Mouse (Mus musculus): ENCODE data around the gene Col6a5. TPM values are rescaled to one million over a fixed set of nuclear protein-coding genes. Genes with fewer than 3 reads are reported as not detected.
"Not testable (repeated sequence)": the region's sequence is repeated elsewhere in the genome, so short reads cannot be mapped to it uniquely, and the experiment has no call there.

Col6a5 gene
- polyA plus RNA-seq, 1 experiment from 2014 or later: 0.10 TPM

DNA sequence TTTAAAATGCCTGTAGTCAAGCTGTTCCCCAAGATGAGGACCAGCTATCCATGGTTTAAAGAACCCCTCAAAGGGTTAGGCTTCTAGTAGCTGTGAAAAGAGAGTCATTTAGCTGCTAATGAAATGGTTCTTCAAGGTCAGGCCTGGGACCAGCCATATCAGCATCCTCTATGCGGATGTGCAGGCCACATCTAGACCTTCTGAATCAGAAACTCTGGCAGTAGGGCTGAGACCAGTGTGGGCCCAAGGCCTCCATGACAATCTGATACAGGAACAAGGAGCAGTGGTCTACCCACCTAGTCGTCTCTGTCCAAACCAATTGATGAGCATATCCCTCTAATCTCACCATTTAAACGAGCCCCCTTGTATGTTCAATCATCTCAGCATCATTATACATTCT lies 109.4 kb downstream of the Col6a5 start:
- H3K9ac ChIP-seq: no peak overlapping the region
- H3K4me3 ChIP-seq: no peak overlapping the region
- no peaks in the 10 kb centered on the region for H3K9me3 ChIP-seq
- no peaks in the 10 kb centered on the region for H3K27me3 ChIP-seq
- WGBS: 69% methylated on average over 3 of the region's 3 CpGs
- H3K27ac ChIP-seq: no peak overlapping the region
- H3K4me1 ChIP-seq: no peaks in the 10 kb centered on the region
- no peaks in the 10 kb centered on the region for H3K36me3 ChIP-seq
- H3K4me2 ChIP-seq: no peak overlapping the region
- no peak for ATAC-seq (ENCODE audit: insufficient number of reproducible peaks, insufficient read depth, low FRiP score, low TSS enrichment, low read depth)

DNA sequence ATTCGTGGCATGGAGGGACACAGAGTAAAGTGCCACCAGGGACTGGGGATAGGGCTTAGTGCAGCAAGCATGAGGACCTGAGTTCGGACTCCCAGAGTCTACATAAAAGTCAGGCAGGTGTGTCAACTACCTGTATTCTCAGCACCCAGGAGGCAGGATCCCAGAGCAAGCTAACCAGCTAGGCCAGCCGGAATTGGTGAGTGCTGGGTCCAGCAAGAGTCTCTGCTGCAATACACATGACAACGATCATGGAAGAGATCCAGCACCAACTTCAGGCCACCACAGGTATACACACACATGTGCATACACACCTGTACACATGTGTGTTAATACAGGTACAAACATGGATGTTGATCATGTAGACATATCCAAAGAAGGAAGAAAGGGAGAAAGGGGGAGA lies 112.0 kb downstream of the Col6a5 start:
- no peaks in the 10 kb centered on the region for H3K36me3 ChIP-seq
- no peak overlapping the region for H3K9ac ChIP-seq
- no peak for ATAC-seq (ENCODE audit: insufficient number of reproducible peaks, insufficient read depth, low FRiP score, low TSS enrichment, low read depth)
- H3K27me3 ChIP-seq: no peaks in the 10 kb centered on the region
- H3K9me3 ChIP-seq: no peaks in the 10 kb centered on the region
- 78% methylated on average over 4 of the region's 4 CpGs for WGBS
- no peaks in the 10 kb centered on the region for H3K4me1 ChIP-seq
- no peak overlapping the region for H3K27ac ChIP-seq
- H3K4me3 ChIP-seq: no peak overlapping the region
- no peak overlapping the region for H3K4me2 ChIP-seq

DNA sequence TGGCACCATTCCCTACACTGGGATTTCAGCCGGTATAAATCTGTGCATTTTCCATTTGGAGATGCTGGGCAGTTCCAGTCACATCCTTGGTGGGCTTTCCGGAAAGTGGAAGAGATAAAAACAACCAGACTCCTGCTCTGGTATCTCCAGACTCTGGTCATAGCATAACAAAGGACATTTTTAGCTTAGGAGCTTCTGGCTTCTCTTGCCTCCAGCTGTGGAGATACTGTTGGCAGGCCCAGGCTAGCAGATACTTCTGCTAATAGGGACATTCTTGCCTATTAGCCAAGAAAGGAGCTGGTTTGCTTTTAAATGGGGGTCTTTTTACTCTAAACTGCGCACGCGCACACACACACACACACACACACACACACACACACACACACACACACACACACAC lies 113.2 kb downstream of the Col6a5 start:
- Histone ChIP-seq H3K36me3 (no peaks in the 10 kb centered on the region), H3K9me3 (no peaks in the 10 kb centered on the region), H3K4me1 (no peaks in the 10 kb centered on the region), H3K4me3 (no peak overlapping the region), H3K9ac (no peak overlapping the region), H3K4me2 (no peak overlapping the region), H3K27me3 (no peaks in the 10 kb centered on the region), H3K27ac (no peak overlapping the region)
- 94% methylated on average over 5 of the region's 5 CpGs for WGBS
- no peak for ATAC-seq (ENCODE audit: insufficient number of reproducible peaks, insufficient read depth, low FRiP score, low TSS enrichment, low read depth)

GRCm38 (mm10) chr9:105841386-105841785 lies 119.1 kb downstream of the Col6a5 start:
- H3K27ac ChIP-seq; H3K9ac ChIP-seq; H3K4me2 ChIP-seq; H3K36me3 ChIP-seq; H3K4me1 ChIP-seq; H3K4me3 ChIP-seq; ATAC-seq (ENCODE audit: insufficient number of reproducible peaks, insufficient read depth, low FRiP score, low TSS enrichment, low read depth); H3K27me3 ChIP-seq; H3K9me3 ChIP-seq: not testable (repeated sequence)
- WGBS: 51% methylated on average over 5 of the region's 5 CpGs

- no peak overlapping the region for H3K4me3 ChIP-seq
Observed at GRCm38 (mm10) chr9:105839147-105839515, 121.3 kb downstream of the Col6a5 start.

DNA sequence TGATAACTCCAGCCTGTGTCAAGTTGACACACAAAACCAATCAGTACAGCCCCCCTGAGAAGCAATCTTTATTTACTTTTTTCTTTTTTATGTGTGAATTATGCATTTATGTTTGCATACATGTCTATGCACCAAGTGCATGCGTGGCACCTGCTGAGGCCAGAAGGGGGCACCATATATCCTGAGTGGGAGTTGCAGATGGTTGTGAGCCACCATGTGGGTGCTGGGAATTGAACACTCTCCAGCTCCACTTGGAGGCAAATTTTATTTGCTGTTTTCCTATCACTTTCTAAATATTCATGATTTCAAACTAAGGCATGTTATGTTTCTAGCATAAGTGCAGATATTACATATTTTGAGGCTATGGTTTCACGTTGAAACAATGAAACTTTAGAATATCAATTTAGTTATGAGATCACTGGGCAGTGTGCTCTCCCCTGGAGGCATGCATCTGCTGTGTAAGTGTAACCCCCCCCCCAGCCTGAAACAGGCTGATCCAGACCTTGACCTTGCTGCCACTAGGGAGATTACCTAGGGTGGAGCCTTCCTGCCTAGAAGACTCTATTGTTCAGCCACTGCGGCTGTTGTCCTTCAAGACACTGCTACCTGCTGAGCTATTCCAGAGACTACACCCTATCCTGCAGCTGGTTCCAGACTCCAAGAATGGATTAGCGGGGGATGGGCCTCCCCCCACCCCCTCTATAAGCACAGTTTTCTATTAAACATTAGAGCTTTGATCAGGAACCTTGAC lies 121.9 kb downstream of the Col6a5 start:
- Histone ChIP-seq H3K4me2 (no peak overlapping the region), H3K9me3 (no peaks in the 10 kb centered on the region), H3K36me3 (no peaks in the 10 kb centered on the region), H3K27ac (no peak overlapping the region), H3K4me3 (no peak overlapping the region), H3K4me1 (0 out of 2 replicates have a peak, but pooled peaks cover 5% of the 10 kb centered on the region), H3K9ac (no peak overlapping the region), H3K27me3 (no peaks in the 10 kb centered on the region)
- WGBS: 81% methylated on average over 4 of the region's 4 CpGs
- ATAC-seq (ENCODE audit: insufficient number of reproducible peaks, insufficient read depth, low FRiP score, low TSS enrichment, low read depth): no peak

More at GRCm38 (mm10) chr9:105839147-105839515, 121.3 kb downstream of the Col6a5 start:
- no peaks in the 10 kb centered on the region for H3K36me3 ChIP-seq
- H3K9ac ChIP-seq: no peak overlapping the region
- 0 out of 2 replicates have a peak, but pooled peaks cover 5% of the 10 kb centered on the region for H3K4me1 ChIP-seq
- H3K9me3 ChIP-seq: no peaks in the 10 kb centered on the region
- ATAC-seq (ENCODE audit: insufficient number of reproducible peaks, insufficient read depth, low FRiP score, low TSS enrichment, low read depth): no peak
- WGBS: 89% methylated on average over 5 of the region's 5 CpGs
- no peak overlapping the region for H3K4me2 ChIP-seq
- H3K27me3 ChIP-seq: no peaks in the 10 kb centered on the region
- H3K27ac ChIP-seq: no peak overlapping the region

GRCm38 (mm10) chr9:105835587-105835986 lies 124.9 kb downstream of the Col6a5 start:
- H3K9me3 ChIP-seq: no peaks in the 10 kb centered on the region
- no peak overlapping the region for H3K27ac ChIP-seq
- H3K9ac ChIP-seq: no peak overlapping the region
- no peaks in the 10 kb centered on the region for H3K36me3 ChIP-seq
- H3K4me2 ChIP-seq: no peak overlapping the region
- ATAC-seq (ENCODE audit: insufficient number of reproducible peaks, insufficient read depth, low FRiP score, low TSS enrichment, low read depth): no peak
- no peaks in the 10 kb centered on the region for H3K27me3 ChIP-seq
- WGBS: 69% methylated on average over 7 of the region's 7 CpGs
- no peak overlapping the region for H3K4me3 ChIP-seq
- 0 out of 2 replicates have a peak, but pooled peaks cover 5% of the 10 kb centered on the region for H3K4me1 ChIP-seq

GRCm38 (mm10) chr9:105834799-105835198 lies 125.6 kb downstream of the Col6a5 start:
- no peak overlapping the region for H3K4me3 ChIP-seq
- ATAC-seq (ENCODE audit: insufficient number of reproducible peaks, insufficient read depth, low FRiP score, low TSS enrichment, low read depth): no peak
- no peak overlapping the region for H3K9ac ChIP-seq
- H3K27me3 ChIP-seq: no peaks in the 10 kb centered on the region
- 39% methylated on average over 4 of the region's 4 CpGs for WGBS
- H3K4me1 ChIP-seq: 0 out of 2 replicates have a peak, but pooled peaks cover 5% of the 10 kb centered on the region
- H3K27ac ChIP-seq: no peak overlapping the region
- H3K36me3 ChIP-seq: no peaks in the 10 kb centered on the region
- no peak overlapping the region for H3K4me2 ChIP-seq
- H3K9me3 ChIP-seq: no peaks in the 10 kb centered on the region

DNA sequence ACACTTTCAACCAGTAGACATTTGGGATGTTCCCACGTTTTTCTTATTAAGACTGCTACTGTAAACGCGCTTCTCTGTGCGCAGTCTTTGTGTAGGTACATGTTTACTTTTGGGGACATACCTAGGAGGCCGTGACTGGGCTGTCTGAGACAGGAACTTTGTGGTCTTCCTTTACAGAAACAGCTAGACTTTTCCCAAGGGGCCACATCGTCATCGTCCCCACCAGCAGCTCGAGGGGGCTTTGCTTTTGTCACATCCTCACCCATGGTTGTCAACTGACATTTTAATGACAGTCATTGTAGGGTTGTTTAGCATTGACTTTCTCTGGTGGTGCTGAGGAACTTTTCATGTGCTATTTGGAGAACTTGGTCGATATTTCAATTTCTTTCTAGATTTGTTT lies 129.2 kb downstream of the Col6a5 start:
- Histone ChIP-seq H3K27me3 (peaks cover 11% of the 10 kb centered on the region), H3K9ac (no peak overlapping the region), H3K4me2 (no peak overlapping the region), H3K36me3 (no peaks in the 10 kb centered on the region), H3K9me3 (no peaks in the 10 kb centered on the region), H3K27ac (no peak overlapping the region), H3K4me3 (no peak overlapping the region), H3K4me1 (peaks cover 17% of the 10 kb centered on the region)
- WGBS: 87% methylated on average over 9 of the region's 9 CpGs
- no peak for ATAC-seq (ENCODE audit: insufficient number of reproducible peaks, insufficient read depth, low FRiP score, low TSS enrichment, low read depth)

- Histone ChIP-seq H3K9me3 (no peaks in the 10 kb centered on the region), H3K4me3 (peak within 1 kb of the TSS; percentile 26), H3K27me3 (peaks cover 11% of the 10 kb centered on the region), H3K27ac (no peak within 1 kb of the TSS), H3K4me2 (peak within 1 kb of the TSS; percentile 57), H3K4me1 (peaks cover 12% of the 10 kb centered on the region), H3K36me3 (no peaks in the 10 kb centered on the region), H3K9ac (peak within 1 kb of the TSS; percentile 53)
- 0 out of 2 replicates have a peak, but pooled peaks have one; percentile 37 for ATAC-seq (ENCODE audit: insufficient number of reproducible peaks, insufficient read depth, low FRiP score, low TSS enrichment, low read depth)
- 13% methylated on average over 20 of the region's 20 CpGs for WGBS
Observed at GRCm38 (mm10) chr9:105827791-105828385, 132.6 kb downstream of the Col6a5 start, which contains the start of gene Col6a6. Gene Col6a6, minus strand, starts transcription at chr9:105828160.

DNA sequence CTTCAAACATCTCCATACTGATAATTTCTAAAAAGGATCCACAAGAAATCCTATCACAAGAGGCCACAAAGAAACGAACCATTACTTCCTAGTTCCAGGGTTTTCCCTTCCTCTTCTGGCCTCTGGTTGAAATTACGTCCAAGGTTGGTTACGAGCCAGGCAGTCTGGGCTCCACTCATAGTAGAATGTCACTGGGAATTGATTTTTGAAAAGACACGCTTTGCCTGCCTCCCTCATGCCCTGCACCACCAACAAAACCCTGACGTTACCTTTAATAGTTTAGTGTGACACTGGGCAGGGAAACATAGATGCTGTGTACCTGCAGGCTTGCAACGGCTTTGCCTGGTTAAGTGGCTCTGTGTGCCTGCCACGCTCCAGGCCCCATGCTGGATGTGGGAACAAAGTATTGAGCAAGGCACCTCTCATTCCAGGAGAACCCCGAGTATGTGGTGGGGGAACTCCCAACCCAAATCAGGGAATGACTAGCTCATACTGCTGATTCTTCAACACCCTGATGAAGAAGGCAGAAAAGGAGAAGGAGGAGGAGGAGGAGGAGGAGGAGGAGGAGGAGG lies 133.3 kb downstream of the Col6a5 start:
- Histone ChIP-seq H3K4me3 (no peak overlapping the region), H3K27ac (no peak overlapping the region)
- 58% methylated on average over 8 of the region's 8 CpGs for WGBS

DNA sequence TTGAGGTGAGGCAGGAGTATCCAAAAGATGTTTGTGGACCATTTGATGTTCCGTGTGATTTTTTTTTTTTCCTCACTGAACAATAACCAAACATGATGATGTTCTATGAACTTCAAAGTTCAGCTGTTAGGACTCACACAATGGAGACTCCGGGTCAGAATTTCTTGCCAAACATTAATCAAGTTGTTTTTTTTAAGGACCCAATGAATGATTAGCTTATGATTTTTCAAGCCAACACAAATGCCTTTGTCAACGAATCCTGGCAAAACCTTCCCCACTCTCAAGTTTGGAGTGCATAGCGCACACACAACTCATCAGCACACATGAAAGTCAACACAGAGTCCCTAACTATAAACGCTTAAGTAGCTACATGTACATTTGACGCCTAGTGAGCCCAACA lies 139.7 kb downstream of the Col6a5 start:
- Histone ChIP-seq H3K9ac (no peak overlapping the region), H3K27ac (no peak overlapping the region), H3K36me3 (no peaks in the 10 kb centered on the region), H3K4me2 (no peak overlapping the region), H3K9me3 (no peaks in the 10 kb centered on the region), H3K4me1 (no peaks in the 10 kb centered on the region), H3K27me3 (no peaks in the 10 kb centered on the region), H3K4me3 (no peak overlapping the region)
- WGBS: 87% methylated on average over 6 of the region's 6 CpGs
- no peak for ATAC-seq (ENCODE audit: insufficient number of reproducible peaks, insufficient read depth, low FRiP score, low TSS enrichment, low read depth)

More for the DNA sequence above, 133.3 kb downstream of the Col6a5 start:
- Histone ChIP-seq H3K9me3 (no peaks in the 10 kb centered on the region), H3K36me3 (no peaks in the 10 kb centered on the region), H3K9ac (no peak overlapping the region), H3K27me3 (peaks cover 11% of the 10 kb centered on the region), H3K4me1 (peaks cover 12% of the 10 kb centered on the region), H3K4me2 (no peak overlapping the region)
- ATAC-seq (ENCODE audit: insufficient number of reproducible peaks, insufficient read depth, low FRiP score, low TSS enrichment, low read depth): no peak
